Mouse (Mus musculus) cerebellum, adult 9-11 months (tissue): Measurements from ENCODE around the gene Oxct1.

Experiments
- DNase-seq: peaks from one replicate; pipeline ENCODE4 v3.0.0; 2022

Gene Oxct1

GRCm38 (mm10) chr15:4033168-4034004 is 7.2 kb downstream of the Oxct1 start:
- DNase-seq = no peak

DNA sequence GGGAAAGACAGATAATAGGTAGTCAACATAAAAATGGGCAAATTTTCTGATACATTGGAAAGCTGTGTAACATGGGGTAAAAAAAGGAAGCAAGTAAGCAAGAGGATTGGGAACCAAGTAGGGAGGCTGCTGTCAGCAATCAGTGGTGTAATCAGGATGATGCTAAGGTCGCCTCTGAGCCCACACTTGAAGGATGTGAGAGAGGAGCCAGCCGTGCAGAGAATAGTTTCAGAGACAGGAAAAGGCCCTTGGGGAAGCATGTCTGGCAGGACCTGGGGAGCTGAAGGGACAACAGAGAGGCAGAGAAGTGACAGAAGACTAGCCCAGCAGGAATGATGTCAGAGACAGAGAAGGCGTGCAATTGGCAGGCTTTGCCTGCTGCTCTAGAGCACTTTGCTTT is 16.2 kb downstream of the Oxct1 start:
- DNase-seq = no peak

DNA sequence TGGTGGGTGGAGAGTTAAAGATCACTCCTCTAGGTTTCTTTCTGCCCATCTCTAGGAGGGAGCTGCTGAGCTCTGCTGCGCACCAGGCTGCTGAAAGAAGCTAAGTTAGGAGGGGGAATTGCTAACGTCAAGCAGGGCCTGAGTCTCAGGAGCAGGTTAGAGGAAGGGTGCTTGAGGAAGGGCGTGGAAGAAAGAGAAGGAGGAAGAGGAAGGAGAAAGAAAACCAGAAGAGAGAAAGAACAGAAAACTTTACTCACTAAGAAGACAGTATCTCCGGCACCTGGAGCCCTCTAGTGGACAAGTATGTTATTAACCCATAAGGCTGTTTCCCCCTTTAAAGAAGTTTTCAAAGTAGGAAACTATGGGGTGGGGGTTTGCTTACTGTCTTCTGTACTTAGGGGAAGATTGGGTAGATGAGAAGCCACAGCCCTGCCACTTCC is 16.9 kb downstream of the Oxct1 start:
- no peak for DNase-seq

- no peak for DNase-seq
Observed at GRCm38 (mm10) chr15:4056627-4057026, 30.4 kb downstream of the Oxct1 start.

DNA sequence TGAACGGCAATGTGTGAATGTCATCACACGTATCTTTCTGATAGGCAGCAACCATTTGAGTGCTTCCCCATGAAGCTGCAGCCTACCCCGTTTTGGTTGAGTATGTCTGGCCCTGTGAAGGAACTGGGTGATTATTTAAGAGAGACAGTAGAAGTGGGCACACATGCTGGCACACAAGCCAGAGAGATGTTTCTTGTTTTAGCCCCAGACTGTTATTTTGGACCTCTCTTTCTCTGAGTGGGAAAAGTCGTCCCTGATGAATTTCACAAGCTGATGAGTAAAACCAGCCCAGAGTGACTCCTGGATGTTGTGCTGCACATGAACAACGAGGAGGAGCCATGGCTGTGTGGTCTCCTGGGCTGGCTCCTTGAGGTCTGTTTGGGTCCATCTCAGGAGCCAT is 37.4 kb downstream of the Oxct1 start:
- DNase-seq = no peak

GRCm38 (mm10) chr15:4064013-4064412 is 37.8 kb downstream of the Oxct1 start:
- DNase-seq = no peak

GRCm38 (mm10) chr15:4064694-4065093 is 38.5 kb downstream of the Oxct1 start:
- no peak for DNase-seq

- peak; percentile 67 for DNase-seq
Observed at GRCm38 (mm10) chr15:4067273-4067990, 41.2 kb downstream of the Oxct1 start.

DNA sequence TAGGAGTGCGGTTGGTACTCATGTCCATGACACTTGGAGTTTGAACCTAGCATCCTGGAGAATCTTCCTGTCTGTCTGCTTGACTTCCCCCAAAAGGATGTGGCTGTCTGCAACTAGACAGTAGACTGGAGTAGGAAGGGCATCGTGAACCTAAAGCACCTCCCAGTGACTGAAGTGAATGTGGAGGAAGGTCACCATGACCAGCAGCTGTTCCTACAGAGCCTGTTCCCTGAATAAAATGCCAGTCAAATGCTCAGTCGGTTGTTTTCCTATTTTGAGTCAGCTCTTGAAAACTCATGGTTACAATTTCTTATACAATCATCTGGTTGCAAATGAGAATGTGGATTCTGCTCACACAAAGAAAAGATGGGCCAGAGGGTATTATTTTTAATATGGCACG is 51.8 kb downstream of the Oxct1 start:
- no peak for DNase-seq

- DNase-seq = no peak
Observed at GRCm38 (mm10) chr15:4078785-4079184, 52.6 kb downstream of the Oxct1 start.

DNA sequence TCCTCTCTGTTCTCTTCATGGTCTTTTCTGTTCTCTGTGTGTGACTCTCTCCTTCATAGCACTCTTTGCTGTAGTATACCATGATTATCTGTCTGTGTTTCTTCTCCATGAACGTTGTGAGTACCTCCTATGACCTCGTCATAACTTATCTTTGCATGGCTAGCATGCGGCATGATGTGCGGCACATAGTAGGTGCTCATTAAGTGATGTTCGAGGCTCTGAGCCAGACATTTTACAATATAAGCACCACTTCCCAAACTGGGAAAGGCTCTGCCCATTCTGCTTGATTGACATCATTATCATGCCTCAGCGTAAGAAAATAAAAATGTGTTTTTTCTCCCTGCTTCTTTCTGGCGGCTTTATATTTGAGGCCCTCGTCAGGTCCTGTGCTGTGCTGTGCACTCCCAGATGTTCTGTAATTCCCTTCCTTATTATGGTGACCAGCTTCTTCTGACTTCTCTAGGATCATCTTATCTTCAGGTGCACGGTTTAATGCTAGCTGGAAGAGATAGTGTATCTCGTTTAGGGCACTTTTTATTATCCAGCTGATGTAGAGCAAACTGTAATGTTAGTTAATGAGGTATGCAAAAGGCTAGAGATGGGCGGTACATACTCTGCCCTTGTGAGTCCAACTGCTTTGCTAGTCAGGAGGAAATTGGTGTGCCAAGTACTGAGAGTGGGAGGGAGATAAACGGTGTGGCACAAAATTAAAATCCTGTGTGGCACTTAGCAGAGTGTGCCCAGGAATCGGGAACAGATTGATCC is 53.4 kb downstream of the Oxct1 start:
- no peak for DNase-seq

DNA sequence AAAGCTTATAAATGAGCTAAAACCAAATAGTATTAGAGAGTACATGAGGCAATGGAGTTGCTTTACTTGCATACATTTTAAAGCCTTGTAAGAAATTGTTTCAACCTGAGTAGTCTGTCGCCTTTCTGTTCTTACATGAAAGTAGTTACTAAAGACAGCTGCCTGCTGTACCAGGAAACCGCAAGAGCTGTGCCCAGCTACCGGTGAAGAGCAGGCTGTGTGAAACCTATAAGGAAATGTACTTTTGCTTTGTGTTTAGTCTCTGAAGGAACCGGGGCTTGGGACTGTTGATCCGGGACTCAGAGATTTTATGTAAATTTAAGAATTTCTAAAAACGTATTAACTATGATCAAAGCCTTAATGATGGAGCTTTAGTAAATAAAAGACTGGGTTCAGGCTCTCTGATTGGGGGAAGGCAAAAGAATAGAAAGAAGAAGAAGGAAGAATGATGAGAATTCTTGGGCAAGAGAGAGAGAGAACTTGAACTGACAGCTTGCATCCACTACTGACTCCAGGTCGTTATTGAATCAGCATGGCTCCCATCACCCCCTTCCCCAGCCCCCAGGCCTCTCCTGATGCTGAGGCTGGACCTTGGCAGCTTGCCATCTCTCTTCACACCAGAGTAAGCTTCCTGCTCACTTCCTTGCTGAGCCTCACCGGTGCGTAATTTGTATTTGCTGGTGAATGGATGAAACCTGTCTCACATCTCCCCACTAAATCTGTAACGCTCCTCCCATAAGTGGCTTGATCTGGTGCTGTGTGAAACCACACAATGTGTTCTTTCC is 59.6 kb downstream of the Oxct1 start:
- no peak for DNase-seq

DNA sequence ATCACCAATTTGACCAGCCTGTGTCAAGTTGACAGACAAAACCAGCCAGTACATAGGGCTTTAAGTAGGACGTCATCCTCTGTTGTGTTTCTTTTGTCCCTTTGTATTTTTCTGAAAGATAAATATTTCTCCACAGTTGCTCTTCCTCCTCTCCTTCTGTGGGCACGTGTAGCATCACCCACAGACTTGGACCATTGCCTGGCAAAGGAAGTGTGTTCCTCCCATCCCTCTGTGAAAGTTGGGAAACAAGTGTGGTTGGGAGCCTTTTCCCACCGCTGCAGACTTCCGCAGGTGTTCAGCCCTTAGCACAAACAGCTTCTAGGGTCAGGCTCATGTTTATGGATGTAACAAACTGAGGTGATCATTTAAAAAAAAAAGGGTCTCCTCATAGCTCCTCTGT is 61.3 kb downstream of the Oxct1 start:
- no peak for DNase-seq

GRCm38 (mm10) chr15:4087914-4088313 is 61.7 kb downstream of the Oxct1 start:
- DNase-seq = no peak

GRCm38 (mm10) chr15:4090601-4091000 is 64.4 kb downstream of the Oxct1 start:
- no peak for DNase-seq

- DNase-seq = no peak
Observed at GRCm38 (mm10) chr15:4092586-4092985, 66.4 kb downstream of the Oxct1 start.

GRCm38 (mm10) chr15:4100341-4100921 is 74.2 kb downstream of the Oxct1 start:
- DNase-seq = no peak

- DNase-seq = no peak
Observed at GRCm38 (mm10) chr15:4101025-4101424, 74.8 kb downstream of the Oxct1 start.

- no peak for DNase-seq
Observed at GRCm38 (mm10) chr15:4104319-4104718, 78.1 kb downstream of the Oxct1 start.

DNA sequence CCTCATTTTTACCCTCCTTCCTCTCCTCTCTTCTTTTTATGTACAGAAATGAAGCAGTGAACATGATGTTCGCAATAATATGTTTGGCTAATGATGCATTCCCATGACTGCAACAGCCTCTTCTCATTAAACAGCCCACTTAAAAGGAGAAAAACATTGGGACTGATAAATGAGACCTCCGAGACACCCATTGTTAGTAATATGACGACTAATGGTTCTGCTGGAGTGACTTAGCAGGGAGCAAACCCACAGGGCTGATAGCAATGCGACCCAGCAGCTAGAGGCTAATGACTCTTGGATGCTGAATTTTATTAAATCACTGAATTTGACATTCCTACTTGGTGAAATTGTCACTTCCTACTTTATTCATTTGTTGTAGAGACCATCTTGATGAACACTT is 79.3 kb downstream of the Oxct1 start:
- DNase-seq = no peak

DNA sequence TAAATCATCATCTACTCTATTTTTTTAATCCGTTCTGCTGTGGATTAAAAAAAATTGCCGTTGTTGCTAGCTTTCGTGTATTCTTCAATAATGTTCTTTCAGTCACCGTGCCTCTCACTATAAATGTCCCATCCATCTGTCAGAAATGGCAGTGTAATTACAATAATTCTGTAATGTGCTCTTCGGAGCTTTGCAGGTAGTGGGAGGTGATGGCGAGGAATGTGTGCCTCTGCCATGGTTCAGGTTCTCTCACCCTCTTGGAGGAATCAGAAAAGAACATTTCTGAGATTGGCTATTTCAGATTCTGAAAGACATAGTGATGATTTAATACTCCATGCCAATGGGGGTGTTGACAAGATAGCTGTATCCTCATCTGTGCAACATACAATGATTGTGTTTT is 93.8 kb downstream of the Oxct1 start:
- DNase-seq = no peak

- DNase-seq = no peak
Observed at GRCm38 (mm10) chr15:4124648-4125047, 98.5 kb downstream of the Oxct1 start.
